Mouse (Mus musculus): Measurements from ENCODE around the gene Stx19.

Stx19 gene

GRCm38 (mm10) chr16:62814491-62814890, at the start of gene Stx19:
Gene Stx19, plus strand, starts transcription at chr16:62814676.
- no peak for TF ChIP-seq GATA4 (IDR thresholded peaks at IDR 0.05; ENCODE audit: insufficient replicate concordance, low read length)

GRCm38 (mm10) chr16:62773462-62773861, 41.0 kb upstream of the Stx19 start:
- TF ChIP-seq GATA4 (IDR thresholded peaks at IDR 0.05; ENCODE audit: insufficient replicate concordance, low read length): no peak

- TF ChIP-seq GATA4 (IDR thresholded peaks at IDR 0.05; ENCODE audit: insufficient replicate concordance, low read length): no peak
These were observed 38.4 kb upstream of the Stx19 start for GRCm38 (mm10) chr16:62776034-62776433.

GRCm38 (mm10) chr16:62778282-62778681, 36.2 kb upstream of the Stx19 start:
- no peak for TF ChIP-seq GATA4 (IDR thresholded peaks at IDR 0.05; ENCODE audit: insufficient replicate concordance, low read length)

GRCm38 (mm10) chr16:62782229-62782628, 32.2 kb upstream of the Stx19 start:
- no peak for TF ChIP-seq GATA4 (IDR thresholded peaks at IDR 0.05; ENCODE audit: insufficient replicate concordance, low read length)

GRCm38 (mm10) chr16:62786621-62787331, 27.7 kb upstream of the Stx19 start, which contains the start of gene Nsun3:
Gene Nsun3, minus strand, starts transcription at chr16:62786818.
- TF ChIP-seq GATA4 (IDR thresholded peaks at IDR 0.05; ENCODE audit: insufficient replicate concordance, low read length): peak; percentile 38; the same call in 1 of the 2 replicates

- TF ChIP-seq GATA4 (IDR thresholded peaks at IDR 0.05; ENCODE audit: insufficient replicate concordance, low read length): no peak
These were observed 17.9 kb upstream of the Stx19 start for GRCm38 (mm10) chr16:62796608-62797007.

- TF ChIP-seq GATA4 (IDR thresholded peaks at IDR 0.05; ENCODE audit: insufficient replicate concordance, low read length): no peak
These were observed 15.7 kb upstream of the Stx19 start for GRCm38 (mm10) chr16:62798808-62799207.

GRCm38 (mm10) chr16:62799426-62799825, 15.1 kb upstream of the Stx19 start:
- no peak for TF ChIP-seq GATA4 (IDR thresholded peaks at IDR 0.05; ENCODE audit: insufficient replicate concordance, low read length)

- TF ChIP-seq GATA4 (IDR thresholded peaks at IDR 0.05; ENCODE audit: insufficient replicate concordance, low read length): no peak
These were observed 14.6 kb upstream of the Stx19 start for GRCm38 (mm10) chr16:62799839-62800238.

GRCm38 (mm10) chr16:62804621-62805020, 9.9 kb upstream of the Stx19 start:
- no peak for TF ChIP-seq GATA4 (IDR thresholded peaks at IDR 0.05; ENCODE audit: insufficient replicate concordance, low read length)

- TF ChIP-seq GATA4 (IDR thresholded peaks at IDR 0.05; ENCODE audit: insufficient replicate concordance, low read length): no peak
These were observed 7.1 kb upstream of the Stx19 start for GRCm38 (mm10) chr16:62807249-62807979.

- TF ChIP-seq GATA4 (IDR thresholded peaks at IDR 0.05; ENCODE audit: insufficient replicate concordance, low read length): no peak
These were observed 3.6 kb upstream of the Stx19 start for GRCm38 (mm10) chr16:62810855-62811254.

- TF ChIP-seq GATA4 (IDR thresholded peaks at IDR 0.05; ENCODE audit: insufficient replicate concordance, low read length): no peak
These were observed 686 bp upstream of the Stx19 start for GRCm38 (mm10) chr16:62813790-62814189.

GRCm38 (mm10) chr16:62822472-62822871, 8.0 kb downstream of the Stx19 start:
- no peak for TF ChIP-seq GATA4 (IDR thresholded peaks at IDR 0.05; ENCODE audit: insufficient replicate concordance, low read length)

All from liver, adult (tissue).